Mouse (Mus musculus) embryonic facial prominence, embryonic 13.5 days (tissue): ENCODE data around the gene Napsa. TPM values are rescaled to one million over a fixed set of nuclear protein-coding genes. Genes with fewer than 3 reads are reported as not detected.

Experiments used
- ATAC-seq: fragments of 200-750 bp; cut with Nextera tagmentation; 2 replicates; pipeline ENCODE4 v1.8.0; 2017; ENCODE audit warnings: low read depth; ENCODE audit not compliant: insufficient number of reproducible peaks, insufficient read depth, low FRiP score, low TSS enrichment
- H3K27ac ChIP-seq: fragments of 300-500 bp; sonication (generic); 2 replicates; pipeline ENCODE4 v1.5.1; 2015; ENCODE audit warnings: moderate library complexity, mild to moderate bottlenecking, inconsistent platforms
- H3K27me3 ChIP-seq: fragments of 300-500 bp; sonication (generic); 2 replicates; pipeline ENCODE4 v1.6.1; 2015; ENCODE audit warnings: mild to moderate bottlenecking, inconsistent platforms
- H3K36me3 ChIP-seq: fragments of 300-500 bp; sonication (generic); 2 replicates; pipeline ENCODE4 v1.6.1; 2015; ENCODE audit warnings: mild to moderate bottlenecking, inconsistent platforms
- H3K4me1 ChIP-seq: fragments of 300-500 bp; sonication (generic); 2 replicates; pipeline ENCODE4 v1.6.1; 2015; ENCODE audit warnings: inconsistent platforms
- H3K4me2 ChIP-seq: fragments of 300-500 bp; sonication (generic); 2 replicates; pipeline ENCODE4 v1.6.1; 2015; ENCODE audit warnings: moderate library complexity, mild to moderate bottlenecking, inconsistent platforms
- H3K4me3 ChIP-seq: fragments of 300-500 bp; sonication (generic); 2 replicates; pipeline ENCODE4 v1.5.1; 2015; ENCODE audit warnings: mild to moderate bottlenecking, inconsistent platforms
- H3K9ac ChIP-seq: fragments of 300-500 bp; sonication (generic); 2 replicates; pipeline ENCODE4 v1.6.1; 2015; ENCODE audit warnings: mild to moderate bottlenecking, inconsistent platforms
- H3K9me3 ChIP-seq: fragments of 300-500 bp; sonication (generic); 2 replicates; pipeline ENCODE4 v1.6.1; 2016; ENCODE audit warnings: inconsistent platforms
- WGBS: fragments of 180-500 bp; shearing (Covaris S2); methylation state at CpG from one replicate; pipeline ENCODE4 v1.1.7; 2015; ENCODE audit warnings: mixed read lengths; 5-methylcytosine and 5-hydroxymethylcytosine counted together
- polyA plus RNA-seq: library from polyadenylated mRNA; unstranded; fragments of >200 nt; fragmentation: Nextera tagmentation; extraction: Ambion mirVana; gene quantifications from 2 replicates; pipeline ENCODE4 v1.2.1, GENCODE M21; 2015

Napsa gene
- polyA plus RNA-seq, 1 experiment from 2014 or later: 1.8 TPM

- no peaks in the 10 kb centered on the region for H3K9me3 ChIP-seq
- H3K4me3 ChIP-seq: no peak overlapping the region
- H3K27ac ChIP-seq: no peak overlapping the region
- H3K36me3 ChIP-seq: no peaks in the 10 kb centered on the region
- H3K9ac ChIP-seq: no peak overlapping the region
- 66% methylated on average over 5 of the region's 5 CpGs for WGBS
- peaks cover 9% of the 10 kb centered on the region for H3K4me1 ChIP-seq
- no peak overlapping the region for H3K4me2 ChIP-seq
- ATAC-seq: no peak
- peaks cover 30% of the 10 kb centered on the region for H3K27me3 ChIP-seq
These were observed 10.5 kb downstream of the Napsa start for GRCm38 (mm10) chr7:44582709-44583108.

GRCm38 (mm10) chr7:44583146-44583545 is 11.0 kb downstream of the Napsa start:
- WGBS: 86% methylated on average over 1 of the region's 1 CpGs
- Histone ChIP-seq H3K27ac (no peak overlapping the region), H3K4me3 (no peak overlapping the region), H3K36me3 (no peaks in the 10 kb centered on the region), H3K27me3 (peaks cover 34% of the 10 kb centered on the region), H3K9ac (no peak overlapping the region), H3K4me2 (no peak overlapping the region), H3K4me1 (peaks cover 11% of the 10 kb centered on the region), H3K9me3 (no peaks in the 10 kb centered on the region)
- no peak for ATAC-seq

GRCm38 (mm10) chr7:44584265-44584804 is 12.2 kb downstream of the Napsa start:
- Histone ChIP-seq H3K4me2 (no peak overlapping the region), H3K9me3 (no peaks in the 10 kb centered on the region), H3K9ac (no peak overlapping the region), H3K4me3 (no peak overlapping the region), H3K27ac (no peak overlapping the region), H3K27me3 (peaks cover 44% of the 10 kb centered on the region), H3K4me1 (peaks cover 22% of the 10 kb centered on the region), H3K36me3 (no peaks in the 10 kb centered on the region)
- 88% methylated on average over 4 of the region's 4 CpGs for WGBS
- ATAC-seq: no peak

GRCm38 (mm10) chr7:44584921-44585320 is 12.7 kb downstream of the Napsa start:
- ATAC-seq: no peak
- Histone ChIP-seq H3K27ac (no peak overlapping the region), H3K36me3 (no peaks in the 10 kb centered on the region), H3K4me1 (peaks cover 28% of the 10 kb centered on the region), H3K9me3 (no peaks in the 10 kb centered on the region), H3K4me3 (no peak overlapping the region), H3K9ac (no peak overlapping the region), H3K4me2 (no peak overlapping the region), H3K27me3 (peaks cover 50% of the 10 kb centered on the region)
- WGBS: 84% methylated on average over 6 of the region's 6 CpGs

GRCm38 (mm10) chr7:44585606-44586005 is 13.4 kb downstream of the Napsa start:
- no peak for ATAC-seq
- no peak overlapping the region for H3K4me2 ChIP-seq
- H3K27ac ChIP-seq: no peak overlapping the region
- H3K4me1 ChIP-seq: peaks cover 32% of the 10 kb centered on the region
- peaks cover 51% of the 10 kb centered on the region for H3K27me3 ChIP-seq
- H3K36me3 ChIP-seq: no peaks in the 10 kb centered on the region
- no peak overlapping the region for H3K4me3 ChIP-seq
- WGBS: 93% methylated on average over 6 of the region's 6 CpGs
- H3K9me3 ChIP-seq: no peaks in the 10 kb centered on the region
- no peak overlapping the region for H3K9ac ChIP-seq

- Histone ChIP-seq H3K27me3 (peaks cover 61% of the 10 kb centered on the region), H3K9ac (0 out of 2 replicates have a peak overlapping the region, but pooled peaks have one; percentile 58), H3K4me3 (peak overlapping the region; percentile 39), H3K4me1 (peaks cover 39% of the 10 kb centered on the region), H3K27ac (no peak overlapping the region), H3K9me3 (no peaks in the 10 kb centered on the region), H3K36me3 (no peaks in the 10 kb centered on the region), H3K4me2 (peak overlapping the region; percentile 67)
- 10% methylated on average over 19 of the region's 19 CpGs for WGBS
- no peak for ATAC-seq
These were observed 14.3 kb downstream of the Napsa start for GRCm38 (mm10) chr7:44586518-44586917.

- peaks cover 65% of the 10 kb centered on the region for H3K27me3 ChIP-seq
- WGBS: 1% methylated on average over 18 of the region's 18 CpGs
- peak overlapping the region; percentile 39 for H3K4me3 ChIP-seq
- ATAC-seq: no peak
- no peak overlapping the region for H3K27ac ChIP-seq
- peak overlapping the region; percentile 67 for H3K4me2 ChIP-seq
- peaks cover 43% of the 10 kb centered on the region for H3K4me1 ChIP-seq
- H3K36me3 ChIP-seq: no peaks in the 10 kb centered on the region
- H3K9ac ChIP-seq: peak overlapping the region; percentile 58; the same call in 1 of the 2 replicates
- no peaks in the 10 kb centered on the region for H3K9me3 ChIP-seq
These were observed 14.8 kb downstream of the Napsa start for GRCm38 (mm10) chr7:44586930-44587329.

GRCm38 (mm10) chr7:44587676-44588075 is 15.5 kb downstream of the Napsa start:
- no peak overlapping the region for H3K9ac ChIP-seq
- no peak overlapping the region for H3K27ac ChIP-seq
- no peaks in the 10 kb centered on the region for H3K36me3 ChIP-seq
- WGBS: 26% methylated on average over 6 of the region's 6 CpGs
- peak overlapping the region; percentile 67 for H3K4me2 ChIP-seq
- peak overlapping the region; percentile 39; the same call in 1 of the 2 replicates for H3K4me3 ChIP-seq
- no peaks in the 10 kb centered on the region for H3K9me3 ChIP-seq
- peaks cover 72% of the 10 kb centered on the region for H3K27me3 ChIP-seq
- peaks cover 47% of the 10 kb centered on the region for H3K4me1 ChIP-seq
- ATAC-seq: no peak

- Histone ChIP-seq H3K4me2 (peak overlapping the region; percentile 99), H3K27me3 (peaks cover 79% of the 10 kb centered on the region), H3K9me3 (no peaks in the 10 kb centered on the region), H3K4me3 (peak overlapping the region; percentile 62), H3K9ac (peak overlapping the region; percentile 61), H3K27ac (no peak overlapping the region), H3K36me3 (no peaks in the 10 kb centered on the region), H3K4me1 (peaks cover 53% of the 10 kb centered on the region)
- 8% methylated on average over 12 of the region's 12 CpGs for WGBS
- ATAC-seq: no peak
These were observed 16.2 kb downstream of the Napsa start for GRCm38 (mm10) chr7:44588338-44588737.

- Histone ChIP-seq H3K27me3 (peaks cover 87% of the 10 kb centered on the region), H3K9me3 (no peaks in the 10 kb centered on the region), H3K4me1 (peaks cover 61% of the 10 kb centered on the region), H3K27ac (no peak overlapping the region), H3K9ac (peak overlapping the region; percentile 61), H3K4me2 (peak overlapping the region; percentile 99), H3K36me3 (no peaks in the 10 kb centered on the region), H3K4me3 (peak overlapping the region; percentile 62)
- 0 out of 2 replicates have a peak, but pooled peaks have one; percentile 12 for ATAC-seq
- 0% methylated on average over 33 of the region's 33 CpGs for WGBS
These were observed 17.0 kb downstream of the Napsa start for GRCm38 (mm10) chr7:44589149-44589548.

GRCm38 (mm10) chr7:44589946-44590345 is 17.8 kb downstream of the Napsa start:
- no peaks in the 10 kb centered on the region for H3K36me3 ChIP-seq
- no peak overlapping the region for H3K9ac ChIP-seq
- H3K4me2 ChIP-seq: peak overlapping the region; percentile 99
- no peak for ATAC-seq
- H3K4me1 ChIP-seq: peaks cover 62% of the 10 kb centered on the region
- H3K27me3 ChIP-seq: peaks cover 86% of the 10 kb centered on the region
- H3K27ac ChIP-seq: peak overlapping the region; percentile 44; the same call in 1 of the 2 replicates
- peak overlapping the region; percentile 62 for H3K4me3 ChIP-seq
- no peaks in the 10 kb centered on the region for H3K9me3 ChIP-seq
- WGBS: 3% methylated on average over 13 of the region's 13 CpGs
